Mouse (Mus musculus) adrenal gland, postnatal 14 days (tissue): ENCODE measurements around the gene Sf1. TPM values are rescaled to one million over a fixed set of nuclear protein-coding genes. Genes with fewer than 3 reads are reported as not detected.
A peak's percentile ranks its signal among the peaks of the same experiment; 100 is the strongest.

ENCODE experiments used
- DNase-seq: peaks from one replicate; pipeline ENCODE4 v3.0.0; 2021; ENCODE audit warnings: mixed read lengths
- total RNA-seq: library from RNA; stranded (reverse); gene quantifications from 2 replicates; pipeline ENCODE4 v1.2.3, GENCODE M21; 2021

The Sf1 gene
- total RNA-seq, 1 experiment from 2014 or later = 210 TPM

- no peak for DNase-seq
Observed at GRCm38 (mm10) chr19:6341453-6342077, 21.9 kb upstream of the Sf1 start.

DNA sequence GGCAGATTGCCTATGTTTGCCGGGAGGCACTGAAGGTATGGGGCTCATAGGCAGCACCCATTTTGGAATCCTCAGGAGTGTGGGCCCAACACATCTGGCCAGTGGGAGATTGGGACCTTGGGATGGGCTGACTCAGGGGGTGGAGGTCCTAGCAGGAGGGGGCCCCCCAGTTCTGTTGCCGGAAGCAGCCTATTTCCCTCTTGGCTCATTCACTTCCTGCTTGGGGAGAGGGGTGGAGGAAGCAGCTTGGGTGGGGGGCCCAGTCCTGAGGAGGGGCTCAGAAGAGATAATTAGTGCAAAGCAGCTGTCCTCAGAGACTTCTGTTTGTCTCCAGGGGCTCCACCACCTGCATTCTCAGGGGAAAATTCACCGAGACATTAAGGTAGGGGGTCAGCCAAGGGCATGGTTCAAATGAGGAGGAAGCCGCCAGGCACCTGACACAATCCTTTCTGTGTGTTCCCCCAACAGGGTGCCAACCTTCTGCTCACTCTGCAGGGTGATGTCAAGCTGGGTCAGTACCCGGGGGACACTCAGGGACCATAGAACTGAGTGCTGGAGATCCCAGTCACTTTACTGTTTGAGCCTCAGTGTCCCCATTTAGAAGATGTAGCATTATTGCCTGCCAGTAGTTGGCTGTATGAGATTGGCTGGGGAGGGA is 21.1 kb upstream of the Sf1 start:
- no peak for DNase-seq

- DNase-seq = no peak
Observed at GRCm38 (mm10) chr19:6343066-6343925, 20.2 kb upstream of the Sf1 start.

GRCm38 (mm10) chr19:6343996-6344395 is 19.5 kb upstream of the Sf1 start:
- no peak for DNase-seq

DNA sequence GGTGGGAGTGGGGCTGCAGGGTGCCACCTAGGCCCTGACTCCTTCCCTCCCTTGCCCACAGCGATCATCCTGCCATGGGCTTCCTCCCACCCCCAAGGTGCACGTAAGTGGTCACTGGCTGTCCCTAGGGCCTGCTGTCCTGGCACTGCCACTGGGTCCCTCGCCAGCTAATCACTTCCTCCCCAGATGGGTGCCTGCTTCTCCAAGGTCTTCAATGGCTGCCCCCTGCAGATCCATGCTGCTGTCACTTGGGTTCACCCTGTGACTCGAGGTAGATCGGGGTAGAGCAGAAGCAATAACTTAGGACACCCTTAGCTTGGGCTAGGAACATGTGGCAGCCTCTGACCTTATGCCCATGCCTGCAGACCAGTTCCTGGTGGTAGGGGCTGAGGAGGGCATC is 17.5 kb upstream of the Sf1 start:
- DNase-seq = no peak

DNA sequence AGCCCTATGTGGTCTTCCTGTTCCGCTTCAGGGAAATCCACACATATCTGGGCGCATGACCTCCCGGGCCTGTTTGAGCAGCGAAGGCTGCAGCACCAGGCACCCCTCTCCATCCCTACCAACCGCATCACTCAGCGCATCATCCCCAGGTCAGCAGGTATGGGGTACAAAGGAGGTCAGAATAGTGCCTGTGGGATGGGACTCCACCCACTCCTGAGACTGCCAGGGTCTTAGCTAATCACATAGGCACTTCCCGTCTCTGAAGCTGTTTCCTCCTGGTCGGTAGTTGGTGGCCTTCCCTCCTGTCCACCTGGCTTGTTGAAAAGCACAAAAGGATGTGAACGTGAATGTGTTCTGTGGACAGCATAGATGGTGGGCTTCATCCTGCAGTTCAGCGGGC is 16.8 kb upstream of the Sf1 start:
- DNase-seq = no peak

DNA sequence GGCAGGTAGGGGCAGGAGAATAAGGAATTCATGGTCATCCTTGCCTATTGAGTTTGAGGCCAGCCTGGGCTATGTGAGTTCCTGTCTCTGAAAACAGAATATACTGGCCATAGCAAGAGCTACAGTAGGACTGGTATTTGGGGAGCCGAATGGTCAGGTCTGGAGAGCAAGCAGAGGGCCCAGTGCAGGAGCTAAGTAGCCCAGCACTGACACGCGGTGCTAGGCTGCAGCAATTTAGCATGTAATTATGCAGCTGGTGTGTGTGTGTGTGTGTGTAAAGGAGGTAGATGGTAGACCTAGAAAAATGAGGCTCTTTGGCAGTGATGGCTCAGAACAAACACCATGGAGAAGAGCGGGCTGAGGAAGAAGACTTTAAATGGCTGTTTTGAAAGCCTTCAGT is 15.9 kb upstream of the Sf1 start:
- no peak for DNase-seq

DNA sequence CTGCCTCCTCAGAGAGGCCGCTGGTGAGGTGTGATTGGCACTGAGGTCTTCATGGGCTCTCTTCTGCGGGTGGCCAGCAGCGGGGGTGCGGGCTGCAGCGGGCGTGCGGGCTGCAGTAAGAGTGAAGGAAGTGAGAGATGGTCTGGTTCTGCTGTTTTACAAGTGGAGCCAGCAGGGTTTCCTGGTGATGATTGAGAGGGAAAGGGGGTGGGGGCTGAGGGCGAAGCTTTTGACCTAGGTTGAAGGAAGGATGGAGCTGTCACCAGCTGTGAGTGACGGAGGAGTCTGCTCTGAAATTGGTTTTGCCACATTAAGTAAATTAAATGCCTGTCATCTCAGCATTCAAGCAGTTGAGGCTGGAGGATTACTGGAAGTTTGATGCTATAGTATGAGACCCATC is 14.8 kb upstream of the Sf1 start:
- no peak for DNase-seq

GRCm38 (mm10) chr19:6349215-6349983 is 14.1 kb upstream of the Sf1 start:
- peak; percentile 60 for DNase-seq

DNA sequence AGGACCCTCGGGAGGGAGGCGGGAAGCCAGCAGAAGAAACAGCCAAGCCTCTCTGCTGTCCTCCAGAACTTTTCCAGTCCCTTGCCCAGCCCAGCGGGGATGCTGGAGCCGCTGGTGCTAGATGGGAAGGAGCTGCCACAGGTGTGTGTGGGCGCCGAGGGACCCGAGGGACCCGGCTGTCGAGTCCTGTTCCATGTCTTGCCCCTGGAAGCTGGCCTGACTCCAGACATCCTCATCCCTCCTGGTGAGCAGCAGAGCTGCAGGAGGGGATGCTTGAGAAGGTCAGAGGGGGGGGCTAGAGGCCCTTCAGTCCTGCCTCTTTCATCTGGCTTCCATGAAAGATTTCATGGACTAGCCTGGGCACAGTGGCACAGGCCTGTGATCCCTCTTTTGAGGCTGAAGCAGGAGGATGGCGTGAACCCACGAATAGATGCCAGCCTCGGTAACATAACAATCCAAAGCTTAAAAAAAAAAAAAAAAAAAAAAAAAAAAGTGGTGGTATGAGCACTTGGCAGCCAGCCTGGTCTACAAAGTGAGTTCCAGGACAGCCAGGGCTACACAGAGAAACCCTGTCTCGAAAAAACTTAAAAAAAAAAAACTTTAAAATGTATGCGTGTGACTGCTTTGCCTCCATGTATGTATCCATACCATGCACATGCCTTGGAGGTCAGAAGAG is 11.9 kb upstream of the Sf1 start:
- DNase-seq = no peak

DNA sequence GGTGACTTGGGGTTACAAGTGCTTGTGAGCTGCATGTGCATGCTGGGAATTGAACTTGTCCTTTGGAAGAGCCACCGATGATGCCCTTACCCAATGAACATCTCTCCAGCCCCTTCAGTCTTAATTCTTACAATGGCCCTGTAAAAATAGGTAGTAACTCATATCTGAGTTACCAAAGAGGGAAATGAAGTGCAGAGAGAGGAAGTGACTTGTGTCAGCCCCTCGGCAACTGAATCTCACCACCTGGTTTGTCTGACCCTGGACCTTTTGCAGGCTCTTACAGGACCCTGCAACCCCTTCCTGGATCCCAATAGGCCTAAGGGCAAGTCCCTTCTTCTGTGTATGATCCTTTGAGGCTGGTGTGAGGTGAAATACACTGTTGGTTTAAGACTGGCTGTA is 11.4 kb upstream of the Sf1 start:
- DNase-seq = no peak

- no peak for DNase-seq
Observed at GRCm38 (mm10) chr19:6354030-6354429, 9.5 kb upstream of the Sf1 start.

GRCm38 (mm10) chr19:6361291-6361690 is 2.2 kb upstream of the Sf1 start:
- no peak for DNase-seq

GRCm38 (mm10) chr19:6363091-6363410 is 439 bp upstream of the Sf1 start:
- no peak for DNase-seq

- DNase-seq = peak; percentile 97
Observed at GRCm38 (mm10) chr19:6364317-6364725, 831 bp downstream of the Sf1 start.

DNA sequence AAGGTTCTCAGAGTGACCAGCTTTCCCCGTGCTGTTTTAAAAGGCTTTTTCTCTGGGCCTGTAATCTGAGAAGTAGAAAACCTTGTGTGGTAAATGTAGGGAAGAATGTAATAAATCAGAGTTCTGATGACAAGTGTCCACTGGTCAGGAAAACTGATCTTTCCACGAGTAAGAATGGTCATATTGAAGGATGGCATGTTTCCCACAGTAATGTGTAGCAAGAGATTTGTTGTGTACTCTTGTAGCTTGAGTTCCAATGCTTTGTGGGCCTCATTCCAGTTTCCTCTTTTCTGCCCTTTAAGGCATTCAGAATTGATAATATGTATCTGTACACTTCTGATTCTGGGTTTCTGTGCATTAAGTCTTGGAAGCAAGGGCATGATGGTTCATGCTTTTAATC is 1.4 kb downstream of the Sf1 start:
- no peak for DNase-seq

DNA sequence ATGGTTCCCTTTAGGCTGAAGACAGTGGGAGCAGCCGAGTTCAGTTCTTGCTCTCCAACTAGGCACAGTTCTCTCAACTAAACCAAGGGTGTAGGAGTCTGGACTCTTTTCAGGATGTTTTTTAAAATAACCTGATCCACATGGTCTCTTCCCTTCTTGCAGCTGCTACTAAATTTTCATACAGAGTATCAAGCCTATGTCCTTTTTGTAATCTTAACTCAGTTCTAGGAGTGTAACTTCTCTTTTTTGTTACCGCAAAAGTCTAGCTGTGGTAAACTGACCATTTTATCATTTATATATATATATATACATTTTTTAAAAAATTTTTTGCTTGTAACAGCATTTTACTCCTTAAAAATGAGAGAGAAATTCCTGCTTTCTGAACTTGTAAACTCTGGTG is 6.7 kb downstream of the Sf1 start:
- DNase-seq = no peak

GRCm38 (mm10) chr19:6372433-6372832 is 8.9 kb downstream of the Sf1 start:
- no peak for DNase-seq

- DNase-seq = peak; percentile 94
Observed at GRCm38 (mm10) chr19:6373539-6374400, 10.3 kb downstream of the Sf1 start.

GRCm38 (mm10) chr19:6374571-6374970 is 11.1 kb downstream of the Sf1 start:
- DNase-seq = no peak
